Comparison of ENCODE assay signal across 7 mouse cellular contexts in the genomic region with DNA sequence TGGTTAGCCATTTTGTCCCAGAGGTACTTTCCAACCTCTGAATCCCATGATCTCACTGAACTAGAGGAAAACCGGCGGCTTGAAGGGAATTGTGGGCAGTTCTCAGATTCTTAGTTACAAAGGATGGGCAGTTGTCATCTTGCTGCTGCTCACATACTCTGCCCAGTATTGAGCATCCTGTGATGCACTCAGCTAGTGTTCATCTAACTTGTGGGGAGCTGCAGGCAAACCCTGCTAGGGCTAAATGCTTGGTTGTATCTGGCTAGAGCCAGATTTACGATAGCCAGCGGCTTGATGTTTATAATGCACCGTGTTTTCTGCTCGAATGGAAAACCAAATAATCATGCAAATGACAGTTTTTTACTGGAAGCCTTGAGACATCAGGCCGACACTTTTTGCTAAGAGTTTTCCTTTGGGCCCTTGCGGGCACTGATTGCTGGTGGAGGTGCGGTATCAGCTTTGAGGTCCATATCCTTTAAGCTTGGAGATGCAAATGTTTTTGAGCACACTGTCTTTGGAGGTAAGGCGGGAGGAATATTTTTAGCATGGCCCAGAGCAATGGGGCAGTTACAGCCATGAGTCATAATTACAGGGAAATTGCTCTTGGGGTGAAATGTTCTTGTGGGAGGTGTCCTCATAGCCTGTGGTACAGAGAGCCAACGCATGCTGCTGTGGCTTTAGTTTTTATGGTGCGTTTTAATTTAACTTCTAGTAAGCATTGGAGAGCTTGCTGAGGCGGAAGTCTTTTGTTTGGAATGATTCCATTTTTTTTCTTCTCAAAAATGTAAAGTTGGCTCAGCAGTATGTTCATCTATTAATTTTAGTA. TPM values are rescaled to one million over a fixed set of nuclear protein-coding genes. Genes with fewer than 3 reads are reported as not detected.
A peak's percentile ranks its signal among the peaks of the same experiment; 100 is the strongest.
DNase-seq lines count a peak whose midpoint lies in the region; ATAC-seq and TF ChIP-seq lines count a peak whose summit lies in the region.

No protein-coding gene starts in this region.

- TF ChIP-seq POLR2A in embryonic fibroblast, embryonic 13.5 days (IDR thresholded peaks at IDR 0.05; ENCODE audit: low read depth, low read length): no peak; the same call in 1 of the 2 replicates

- H3K9me3 ChIP-seq in megakaryocyte, embryonic 14.5 days: no peaks in the 10 kb centered on the region
- H3K9me3 ChIP-seq in liver, embryonic 12.5 days (replicated peaks): no peaks in the 10 kb centered on the region
- no peaks in the 10 kb centered on the region for H3K9me3 ChIP-seq in stomach, postnatal 0 days (ENCODE audit: control insufficient read depth, low read length)

- H3K27me3 ChIP-seq in megakaryocyte, embryonic 14.5 days (replicated peaks): no peaks in the 10 kb centered on the region
- no peaks in the 10 kb centered on the region for H3K27me3 ChIP-seq in liver, embryonic 12.5 days (replicated peaks)
- no peaks in the 10 kb centered on the region for H3K27me3 ChIP-seq in stomach, postnatal 0 days (ENCODE audit: control insufficient read depth, insufficient read depth, low read length)

- no peak for TF ChIP-seq CTCF in embryonic fibroblast, embryonic 13.5 days (IDR thresholded peaks at IDR 0.05; ENCODE audit: borderline replicate concordance, insufficient read depth, low read length)
- no peak for TF ChIP-seq CTCF in stomach, postnatal 0 days (IDR thresholded peaks at IDR 0.05; ENCODE audit: low read depth)

- WGBS in liver, embryonic 12.5 days (ENCODE audit: insufficient replicate concordance): 71% methylated on average over 13 of the region's 13 CpGs
- WGBS in stomach, postnatal 0 days: 45% methylated on average over 13 of the region's 13 CpGs

- H3K9ac ChIP-seq in liver, embryonic 12.5 days: peak overlapping the region; percentile 50
- no peak overlapping the region for H3K9ac ChIP-seq in stomach, postnatal 0 days (ENCODE audit: low read length)

- TF ChIP-seq EP300 in stomach, postnatal 0 days (optimal IDR thresholded peaks at IDR 0.05): no peak

- ATAC-seq in megakaryocyte, adult 5-6 weeks (ENCODE audit: poor library complexity, severe bottlenecking): no peak
- no peak for ATAC-seq in liver, embryonic 12.5 days
- ATAC-seq in stomach, postnatal 0 days (ENCODE audit: low FRiP score, low TSS enrichment): no peak

- H3K4me2 ChIP-seq in liver, embryonic 12.5 days: peak overlapping the region; percentile 75
- peak overlapping the region; percentile 75 for H3K4me2 ChIP-seq in stomach, postnatal 0 days (replicated peaks; ENCODE audit: low read depth)

- H3K4me3 ChIP-seq in megakaryocyte, embryonic 14.5 days (replicated peaks): peak overlapping the region; percentile 95
- peak overlapping the region; percentile 99 for H3K4me3 ChIP-seq in embryonic fibroblast, embryonic 13.5 days (ENCODE audit: insufficient read depth, low read length)
- peak overlapping the region; percentile 86 for H3K4me3 ChIP-seq in liver, embryonic 12.5 days
- H3K4me3 ChIP-seq in stomach, postnatal 0 days (ENCODE audit: low read depth, low read length): no peak overlapping the region

- H3K27ac ChIP-seq in embryonic fibroblast, embryonic 13.5 days (ENCODE audit: insufficient read depth, low read length): peak overlapping the region; percentile 74
- no peak overlapping the region for H3K27ac ChIP-seq in liver, embryonic 12.5 days
- no peak overlapping the region for H3K27ac ChIP-seq in stomach, postnatal 0 days (replicated peaks)

- DNase-seq in stomach, postnatal 0 days (ENCODE audit: low spot score): no peak
- no peak for DNase-seq in c-Kit-positive CD71-positive TER-119-positive erythroid progenitor cells, embryonic 14.5 days (ENCODE audit: low spot score)
- no peak for DNase-seq in spleen, postnatal 36 days (ENCODE audit: low spot score in 2 of 2)

- H3K36me3 ChIP-seq in megakaryocyte, embryonic 14.5 days (replicated peaks; ENCODE audit: low read length): peaks cover 35% of the 10 kb centered on the region
- peaks cover 29% of the 10 kb centered on the region for H3K36me3 ChIP-seq in liver, embryonic 12.5 days
- H3K36me3 ChIP-seq in stomach, postnatal 0 days (ENCODE audit: control insufficient read depth, insufficient read depth, low read length): no peaks in the 10 kb centered on the region

- H3K4me1 ChIP-seq in megakaryocyte, embryonic 14.5 days: peaks cover 65% of the 10 kb centered on the region
- 0 out of 2 replicates have a peak, but pooled peaks cover 4% of the 10 kb centered on the region for H3K4me1 ChIP-seq in embryonic fibroblast, embryonic 13.5 days (ENCODE audit: control insufficient read depth, insufficient read depth, low read length)
- peaks cover 53% of the 10 kb centered on the region for H3K4me1 ChIP-seq in liver, embryonic 12.5 days
- no peaks in the 10 kb centered on the region for H3K4me1 ChIP-seq in stomach, postnatal 0 days (replicated peaks; ENCODE audit: control insufficient read depth, insufficient read depth)

RNA-seq across cellular contexts. Expression of gene Plekha3, which starts 1.5 kb away (rescaled TPM):
- 2.0 and 3.5 TPM in 2 replicates for polyA plus RNA-seq in megakaryocyte, embryonic 14.5 days (2012; ENCODE audit: insufficient read depth, low replicate concordance)
- total RNA-seq in megakaryocyte, adult 5-6 weeks (2015): 29.7 and 33.4 TPM in 2 replicates
- 16.3 and 20.3 TPM in 2 replicates for total RNA-seq in megakaryocyte, adult 5-6 weeks (2017)
- polyA plus RNA-seq in embryonic fibroblast, embryonic 13.5 days (2011; ENCODE audit: insufficient read length, low read depth, missing spikeins): 41.0 and 47.5 TPM in 2 replicates
- polyA plus RNA-seq in liver, embryonic 12.5 days (2016; fragmentation: Nextera tagmentation; extraction: Ambion mirVana): 9.0 and 9.4 TPM in 2 replicates
- polyA plus RNA-seq in stomach, postnatal 0 days (2015; fragmentation: Nextera tagmentation; extraction: Ambion mirVana): 7.5 and 7.7 TPM in 2 replicates

RNA-seq across cellular contexts. Expression of gene Fkbp7, which starts 3.7 kb away (rescaled TPM):
- polyA plus RNA-seq in megakaryocyte, embryonic 14.5 days (2012; ENCODE audit: insufficient read depth, low replicate concordance): not detected in 2 replicates
- total RNA-seq in megakaryocyte, adult 5-6 weeks (2015): 12.3 and 13.2 TPM in 2 replicates
- 7.0 and 8.1 TPM in 2 replicates for total RNA-seq in megakaryocyte, adult 5-6 weeks (2017)
- 93.4 and 122 TPM in 2 replicates for polyA plus RNA-seq in embryonic fibroblast, embryonic 13.5 days (2011; ENCODE audit: insufficient read length, low read depth, missing spikeins)
- polyA plus RNA-seq in liver, embryonic 12.5 days (2016; fragmentation: Nextera tagmentation; extraction: Ambion mirVana): 7.6 and 8.1 TPM in 2 replicates
- polyA plus RNA-seq in stomach, postnatal 0 days (2015; fragmentation: Nextera tagmentation; extraction: Ambion mirVana): 56.8 and 67.1 TPM in 2 replicates

RNA-seq across cellular contexts. Expression of gene Pjvk, which starts 28.3 kb away (rescaled TPM):
- not detected in 2 replicates for polyA plus RNA-seq in megakaryocyte, embryonic 14.5 days (2012; ENCODE audit: insufficient read depth, low replicate concordance)
- total RNA-seq in megakaryocyte, adult 5-6 weeks (2015): 0.14 TPM in 1 of 2 replicates, not detected in the other
- 0.40 and 1.6 TPM in 2 replicates for total RNA-seq in megakaryocyte, adult 5-6 weeks (2017)
- not detected in 2 replicates for polyA plus RNA-seq in embryonic fibroblast, embryonic 13.5 days (2011; ENCODE audit: insufficient read length, low read depth, missing spikeins)
- not detected in 2 replicates for polyA plus RNA-seq in liver, embryonic 12.5 days (2016; fragmentation: Nextera tagmentation; extraction: Ambion mirVana)
- polyA plus RNA-seq in stomach, postnatal 0 days (2015; fragmentation: Nextera tagmentation; extraction: Ambion mirVana): 0.07 and 0.21 TPM in 2 replicates

RNA-seq across cellular contexts. Expression of gene Prkra, which starts 28.8 kb away (rescaled TPM):
- polyA plus RNA-seq in megakaryocyte, embryonic 14.5 days (2012; ENCODE audit: insufficient read depth, low replicate concordance): 2.1 and 12.2 TPM in 2 replicates
- total RNA-seq in megakaryocyte, adult 5-6 weeks (2015): 29.5 and 32.9 TPM in 2 replicates
- 14.5 and 17.3 TPM in 2 replicates for total RNA-seq in megakaryocyte, adult 5-6 weeks (2017)
- polyA plus RNA-seq in embryonic fibroblast, embryonic 13.5 days (2011; ENCODE audit: insufficient read length, low read depth, missing spikeins): 29.2 and 35.1 TPM in 2 replicates
- polyA plus RNA-seq in liver, embryonic 12.5 days (2016; fragmentation: Nextera tagmentation; extraction: Ambion mirVana): 12.7 and 13.1 TPM in 2 replicates
- 26.7 and 29.7 TPM in 2 replicates for polyA plus RNA-seq in stomach, postnatal 0 days (2015; fragmentation: Nextera tagmentation; extraction: Ambion mirVana)
